8 mouse cellular contexts compared by ENCODE assay signal in genomic region chr11:61231329-61231728, GRCm38 (mm10). TPM values are rescaled to one million over a fixed set of nuclear protein-coding genes. Genes with fewer than 3 reads are reported as not detected.
DNase-seq lines count a peak whose midpoint lies in the region; ATAC-seq and TF ChIP-seq lines count a peak whose summit lies in the region.

No protein-coding gene starts in this region.

- H3K27ac ChIP-seq in intestine, postnatal 0 days (ENCODE audit: low read depth, low read length), result no peak overlapping the region
- no peak overlapping the region for H3K27ac ChIP-seq in limb, embryonic 11.5 days (replicated peaks; ENCODE audit: low read depth, low read length)
- H3K27ac ChIP-seq in midbrain, embryonic 16.5 days (ENCODE audit: low read length), result no peak overlapping the region

- peak overlapping the region; percentile 43 for H3K4me2 ChIP-seq in intestine, postnatal 0 days (replicated peaks; ENCODE audit: low read depth)
- peak overlapping the region; percentile 15; the same call in 1 of the 2 replicates for H3K4me2 ChIP-seq in limb, embryonic 11.5 days (ENCODE audit: low read depth, severe bottlenecking)
- peak overlapping the region; percentile 42 for H3K4me2 ChIP-seq in midbrain, embryonic 16.5 days (ENCODE audit: low read length)

- H3K9me3 ChIP-seq in intestine, postnatal 0 days (ENCODE audit: control insufficient read depth), result no peaks in the 10 kb centered on the region
- H3K9me3 ChIP-seq in limb, embryonic 11.5 days (ENCODE audit: control insufficient read depth, low read length), result no peaks in the 10 kb centered on the region
- H3K9me3 ChIP-seq in midbrain, embryonic 16.5 days (replicated peaks; ENCODE audit: control insufficient read depth, low read length, poor library complexity, severe bottlenecking), result no peaks in the 10 kb centered on the region

- no peaks in the 10 kb centered on the region for H3K36me3 ChIP-seq in intestine, postnatal 0 days (ENCODE audit: control insufficient read depth, insufficient read depth)
- H3K36me3 ChIP-seq in limb, embryonic 11.5 days (ENCODE audit: control insufficient read depth, insufficient read depth, low read length), result no peaks in the 10 kb centered on the region
- H3K36me3 ChIP-seq in midbrain, embryonic 16.5 days (ENCODE audit: control insufficient read depth, insufficient read depth, low read length), result no peaks in the 10 kb centered on the region
- no peaks in the 10 kb centered on the region for H3K36me3 ChIP-seq in splenic B cell, adult 2 months (ENCODE audit: control insufficient read depth, insufficient read depth, low read length, poor library complexity, severe bottlenecking)

- no peaks in the 10 kb centered on the region for H3K27me3 ChIP-seq in intestine, postnatal 0 days (replicated peaks; ENCODE audit: control insufficient read depth, insufficient read depth, low read length)
- no peaks in the 10 kb centered on the region for H3K27me3 ChIP-seq in limb, embryonic 11.5 days (ENCODE audit: control insufficient read depth, insufficient read depth, low read length)
- H3K27me3 ChIP-seq in midbrain, embryonic 16.5 days (ENCODE audit: control insufficient read depth, insufficient read depth, low read depth, low read length), result no peaks in the 10 kb centered on the region
- H3K27me3 ChIP-seq in splenic B cell, adult 2 months (ENCODE audit: control insufficient read depth, insufficient read depth, low read length, poor library complexity, severe bottlenecking), result no peaks in the 10 kb centered on the region

- peak; percentile 88 for TF ChIP-seq CTCF in intestine, postnatal 0 days (IDR thresholded peaks at IDR 0.05; ENCODE audit: low read depth)

- 2% methylated on average over 9 of the region's 9 CpGs for WGBS in intestine, postnatal 0 days
- 7% methylated on average over 9 of the region's 9 CpGs for WGBS in limb, embryonic 11.5 days
- 6% methylated on average over 9 of the region's 9 CpGs for WGBS in midbrain, embryonic 16.5 days

- no peak overlapping the region for H3K9ac ChIP-seq in intestine, postnatal 0 days (ENCODE audit: low read depth, low read length)
- no peak overlapping the region for H3K9ac ChIP-seq in limb, embryonic 11.5 days (ENCODE audit: low read length)
- H3K9ac ChIP-seq in midbrain, embryonic 16.5 days (ENCODE audit: low read depth, low read length), result no peak overlapping the region

- H3K4me3 ChIP-seq in intestine, postnatal 0 days (ENCODE audit: low read depth, low read length), result no peak overlapping the region
- no peak overlapping the region for H3K4me3 ChIP-seq in limb, embryonic 11.5 days (ENCODE audit: low read depth, low read length)
- no peak overlapping the region for H3K4me3 ChIP-seq in midbrain, embryonic 16.5 days (ENCODE audit: low read depth, low read length)

- peak; percentile 50 to 52 for DNase-seq in urinary bladder, adult 18-20 months (ENCODE audit: low spot score in 2 of 2)
- no peak for DNase-seq in urinary bladder, postnatal 10 days (ENCODE audit: low spot score)
- peak; percentile 81 for DNase-seq in embryo, embryonic 10.5 days (ENCODE audit: low spot score)
- DNase-seq in heart, adult 11 months, result peak; percentile 97
- DNase-seq in limb, embryonic 11.5 days (ENCODE audit: low spot score), result peak; percentile 77
- DNase-seq in splenic B cell, adult 2 months (ENCODE audit: low read depth, low spot score), result peak; percentile 59

- no peaks in the 10 kb centered on the region for H3K4me1 ChIP-seq in intestine, postnatal 0 days (replicated peaks; ENCODE audit: control insufficient read depth, insufficient read depth, low read length)
- peaks cover 9% of the 10 kb centered on the region; the same call in 1 of the 2 replicates for H3K4me1 ChIP-seq in limb, embryonic 11.5 days (ENCODE audit: control insufficient read depth, insufficient read depth, low read length)
- H3K4me1 ChIP-seq in midbrain, embryonic 16.5 days (ENCODE audit: control insufficient read depth, insufficient read depth, low read length), result peaks cover 2% of the 10 kb centered on the region; the same call in 1 of the 2 replicates

- ATAC-seq in intestine, postnatal 0 days, result peak; percentile 63
- ATAC-seq in limb, embryonic 11.5 days (ENCODE audit: insufficient number of reproducible peaks, low FRiP score, low TSS enrichment, low read depth), result no peak
- 0 out of 2 replicates have a peak, but pooled peaks have one; percentile 32 for ATAC-seq in midbrain, embryonic 16.5 days

RNA-seq across cellular contexts. Expression of gene Aldh3a1, which starts 24.0 kb away (rescaled TPM):
- 0.10 and 0.12 TPM in 2 replicates for polyA plus RNA-seq in intestine, postnatal 0 days (2015; fragmentation: Nextera tagmentation; extraction: Ambion mirVana)
- 0.44 TPM in 1 of 2 replicates, not detected in the other for polyA plus RNA-seq in limb, embryonic 11.5 days (2014; fragmentation: Nextera tagmentation; extraction: Ambion mirVana)
- polyA plus RNA-seq in midbrain, embryonic 16.5 days (2015; fragmentation: Nextera tagmentation; extraction: Ambion mirVana), result 0.12 and 0.18 TPM in 2 replicates

RNA-seq across cellular contexts. Expression of gene Aldh3a2, which starts 35.9 kb away (rescaled TPM):
- polyA plus RNA-seq in intestine, postnatal 0 days (2015; fragmentation: Nextera tagmentation; extraction: Ambion mirVana), result 60.7 and 63.1 TPM in 2 replicates
- 16.8 and 19.7 TPM in 2 replicates for polyA plus RNA-seq in limb, embryonic 11.5 days (2014; fragmentation: Nextera tagmentation; extraction: Ambion mirVana)
- polyA plus RNA-seq in midbrain, embryonic 16.5 days (2015; fragmentation: Nextera tagmentation; extraction: Ambion mirVana), result 26.5 and 30.5 TPM in 2 replicates

RNA-seq across cellular contexts. Expression of gene Usp22, which starts 56.5 kb away (rescaled TPM):
- polyA plus RNA-seq in intestine, postnatal 0 days (2015; fragmentation: Nextera tagmentation; extraction: Ambion mirVana), result 26.3 and 27.0 TPM in 2 replicates
- 186 and 194 TPM in 2 replicates for polyA plus RNA-seq in limb, embryonic 11.5 days (2014; fragmentation: Nextera tagmentation; extraction: Ambion mirVana)
- polyA plus RNA-seq in midbrain, embryonic 16.5 days (2015; fragmentation: Nextera tagmentation; extraction: Ambion mirVana), result 439 and 447 TPM in 2 replicates
